Mouse (Mus musculus): ENCODE results near the gene Lrig1.

The Lrig1 gene

DNA sequence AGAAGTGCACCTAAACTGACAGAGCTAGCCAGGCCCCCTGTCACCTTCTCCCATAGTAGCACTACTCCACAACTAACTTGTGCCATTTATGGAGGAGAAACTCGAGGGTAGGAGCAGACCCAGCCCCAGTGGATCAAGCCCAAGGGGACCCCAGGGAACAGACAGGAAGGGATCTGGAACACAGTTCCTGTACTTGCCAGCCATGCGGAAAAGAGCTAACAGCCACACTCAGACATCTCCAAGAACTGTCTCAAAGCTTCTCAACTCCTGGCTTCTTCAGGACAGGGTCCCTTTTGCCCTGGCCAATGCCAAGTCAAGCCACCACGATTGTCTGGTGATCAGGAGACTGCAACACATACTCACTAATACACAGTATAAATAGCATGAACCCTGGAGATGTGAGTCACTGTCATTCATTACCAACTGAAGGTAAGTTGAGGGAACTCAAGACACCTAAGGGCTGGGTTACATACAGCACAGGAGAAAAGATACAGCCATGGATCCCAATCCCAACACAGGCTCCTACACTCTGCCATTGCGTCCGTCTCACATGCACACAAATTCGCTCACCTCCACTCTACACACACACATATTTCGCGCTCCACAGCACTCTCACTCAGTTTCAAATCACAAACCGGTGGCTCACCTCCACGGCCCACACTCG lies 1.3 kb downstream of the Lrig1 start:
- ATAC-seq (ENCODE audit: low TSS enrichment) = no peak

DNA sequence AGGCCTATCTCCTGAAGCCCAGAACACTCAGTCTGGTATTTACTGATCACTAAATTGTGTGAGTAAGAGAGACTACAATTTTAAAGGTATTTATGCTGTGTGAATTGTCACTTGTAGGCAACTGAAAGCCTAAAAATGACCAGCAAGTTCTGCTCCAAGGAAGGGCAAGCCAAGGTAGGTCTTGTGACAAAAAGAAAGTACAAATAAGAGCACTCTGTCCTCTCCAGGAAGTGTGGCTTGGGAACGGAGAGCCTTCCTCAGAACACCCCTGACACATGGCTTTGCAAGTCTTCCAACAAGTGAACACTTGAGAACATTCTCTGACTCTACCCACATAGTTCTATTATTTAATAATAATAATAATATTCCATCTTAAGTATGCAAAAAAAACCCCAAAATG lies 2.5 kb downstream of the Lrig1 start:
- no peak for ATAC-seq (ENCODE audit: low TSS enrichment)

DNA sequence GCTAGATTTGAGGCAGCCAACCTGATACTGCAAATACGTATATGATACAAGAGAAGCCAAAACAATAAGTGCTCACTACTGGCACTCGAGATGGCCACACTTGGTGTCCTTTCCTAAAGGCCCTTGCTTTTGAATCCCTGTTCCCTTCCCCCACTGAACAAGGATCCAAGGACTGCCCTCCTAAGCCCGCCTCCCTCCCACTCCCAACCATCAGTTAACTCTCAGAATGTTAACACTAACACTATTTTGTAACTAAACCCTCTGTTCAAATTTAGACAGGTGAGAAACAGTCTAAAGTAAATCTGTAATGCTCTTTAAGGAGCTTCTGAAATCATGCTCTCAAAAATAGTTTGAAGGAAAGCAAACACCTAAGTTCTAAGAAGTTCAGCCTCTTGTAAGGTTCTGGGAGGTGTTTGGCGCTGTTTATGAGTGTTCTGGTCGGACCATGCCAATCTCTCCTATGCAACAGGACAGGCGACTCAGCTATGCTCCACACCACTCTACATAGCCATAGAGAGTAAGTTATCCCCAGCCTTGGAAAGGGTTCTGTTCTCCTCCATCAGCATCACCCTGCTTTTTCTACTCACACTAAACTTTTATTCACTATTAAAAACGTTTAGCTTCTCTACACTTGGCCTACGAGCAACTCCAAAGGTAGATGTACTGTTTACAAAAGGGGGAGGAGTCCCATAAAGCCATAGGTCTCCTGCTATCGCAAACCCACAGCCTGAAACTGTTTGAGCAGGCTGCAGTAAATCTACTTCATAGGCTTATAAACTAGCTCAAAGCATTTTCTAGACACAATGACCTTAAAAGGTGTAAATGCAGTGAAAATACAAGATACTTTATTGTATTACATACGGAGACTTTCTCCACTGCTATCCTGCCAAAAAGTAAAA lies 3.5 kb downstream of the Lrig1 start:
- no peak for ATAC-seq (ENCODE audit: low TSS enrichment)

DNA sequence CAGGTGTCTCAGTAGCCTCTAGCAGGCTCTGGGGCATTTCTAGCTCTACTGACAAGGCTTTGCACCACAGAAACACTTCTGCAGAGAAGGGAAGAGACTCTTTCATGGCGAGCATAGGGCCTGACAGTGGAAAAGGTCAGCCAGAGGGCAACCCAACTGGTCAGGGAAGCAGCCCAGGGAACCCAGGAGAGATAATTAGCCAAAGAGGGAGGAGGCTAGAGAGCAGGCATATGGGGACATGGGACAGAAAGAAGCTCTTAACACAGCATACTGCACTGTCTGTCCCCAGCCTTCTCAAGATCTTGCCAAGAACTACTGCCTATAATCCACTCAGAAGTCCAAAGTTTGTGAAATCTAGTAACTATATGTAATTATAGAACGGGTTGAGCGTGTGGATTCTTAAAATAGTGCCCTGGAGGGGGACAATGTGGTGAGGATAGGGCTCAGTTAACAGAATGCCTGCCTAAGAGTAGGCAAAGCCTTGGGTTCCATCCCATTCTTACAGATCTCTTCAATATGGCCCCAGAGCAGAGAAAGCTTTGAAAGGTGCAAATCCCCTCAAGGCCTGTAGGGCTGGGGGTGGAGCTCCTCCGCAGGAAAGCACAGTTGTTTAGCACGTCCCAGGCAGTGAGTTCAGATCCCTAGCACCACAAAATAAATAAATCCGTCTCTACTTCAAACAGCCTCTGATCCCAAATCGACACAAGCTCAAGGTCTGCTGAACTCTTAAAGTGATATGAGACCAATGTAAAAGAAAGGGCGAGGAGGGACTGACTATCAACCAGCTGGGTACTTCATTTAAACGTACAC lies 4.6 kb downstream of the Lrig1 start:
- no peak for ATAC-seq (ENCODE audit: low TSS enrichment)

DNA sequence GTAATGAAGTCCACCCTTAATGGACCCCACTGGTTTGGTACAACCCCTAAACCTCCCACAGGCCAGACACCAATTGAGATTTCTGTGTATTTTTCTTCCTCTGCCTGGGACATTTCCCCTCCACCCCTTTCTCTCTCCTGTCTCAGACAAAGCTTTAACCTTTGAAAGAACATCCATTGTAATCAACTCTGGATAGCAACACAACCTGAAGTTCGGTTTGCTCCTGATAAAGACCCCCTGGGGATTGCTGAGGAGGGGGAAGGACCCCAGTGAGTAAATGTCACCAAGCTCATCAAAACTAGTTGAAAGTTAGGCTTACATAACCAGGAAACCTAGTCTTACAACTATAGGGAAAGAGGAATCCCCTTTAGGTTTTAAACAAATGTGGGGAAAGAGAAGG lies 5.5 kb downstream of the Lrig1 start:
- no peak for ATAC-seq (ENCODE audit: low TSS enrichment)

DNA sequence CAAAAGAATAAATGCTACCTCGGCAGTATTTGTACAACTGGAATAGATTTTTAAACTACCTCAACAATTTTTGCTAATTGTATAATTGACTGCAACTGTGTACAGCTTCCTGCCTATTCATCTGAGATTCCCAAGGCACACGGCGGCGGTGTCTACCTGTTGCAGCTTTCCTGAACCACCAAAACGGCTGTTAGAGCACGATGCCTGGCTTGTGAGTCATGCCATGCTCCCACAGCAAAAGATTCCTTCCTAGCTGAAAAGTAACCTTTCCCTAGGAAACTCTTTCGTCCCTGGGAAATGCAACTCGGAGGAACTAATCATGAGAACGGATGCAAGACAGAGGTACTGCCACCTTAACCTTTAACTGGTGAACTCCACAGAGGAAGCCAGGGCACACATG lies 6.9 kb downstream of the Lrig1 start:
- ATAC-seq (ENCODE audit: low TSS enrichment) = peak; percentile 78

DNA sequence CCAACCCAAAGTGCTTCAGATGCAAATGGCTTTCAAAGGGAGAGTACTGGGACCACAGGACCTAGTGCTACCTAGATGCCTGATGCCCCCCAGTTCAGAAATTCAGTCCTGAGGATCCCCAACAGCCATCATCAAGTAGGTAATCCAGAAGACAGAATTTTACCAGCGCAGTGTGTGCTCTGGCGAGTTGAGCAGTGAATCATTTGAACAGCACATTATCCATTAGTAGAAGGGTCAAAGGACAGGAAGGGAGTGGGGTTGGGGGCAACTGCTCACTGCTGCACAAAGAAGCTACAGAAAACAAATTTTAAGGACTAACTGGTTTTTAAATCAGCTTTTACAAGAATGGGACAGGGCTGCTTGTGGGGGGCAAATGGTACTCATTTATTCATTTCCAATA lies 8.0 kb downstream of the Lrig1 start:
- ATAC-seq (ENCODE audit: low TSS enrichment) = no peak

DNA sequence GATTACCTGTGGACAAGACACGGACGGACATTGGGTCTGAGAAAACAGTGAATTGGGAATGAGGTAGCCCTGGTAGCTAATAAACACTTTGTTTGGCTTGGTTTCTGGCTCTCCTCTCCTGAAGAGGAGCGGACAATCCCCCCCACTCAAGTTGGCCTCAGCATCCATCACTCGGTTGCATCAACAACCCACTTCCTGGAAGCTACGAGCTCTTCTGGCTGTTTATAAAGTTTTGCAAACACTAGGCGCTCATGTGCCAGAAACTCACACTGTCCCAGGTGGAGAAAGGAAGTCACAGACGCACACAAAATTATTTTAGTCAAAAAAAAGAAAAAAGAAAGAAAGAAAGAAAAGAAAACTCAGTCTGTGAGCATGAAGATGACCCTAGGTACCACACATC lies 9.7 kb downstream of the Lrig1 start:
- ATAC-seq (ENCODE audit: low TSS enrichment) = no peak

DNA sequence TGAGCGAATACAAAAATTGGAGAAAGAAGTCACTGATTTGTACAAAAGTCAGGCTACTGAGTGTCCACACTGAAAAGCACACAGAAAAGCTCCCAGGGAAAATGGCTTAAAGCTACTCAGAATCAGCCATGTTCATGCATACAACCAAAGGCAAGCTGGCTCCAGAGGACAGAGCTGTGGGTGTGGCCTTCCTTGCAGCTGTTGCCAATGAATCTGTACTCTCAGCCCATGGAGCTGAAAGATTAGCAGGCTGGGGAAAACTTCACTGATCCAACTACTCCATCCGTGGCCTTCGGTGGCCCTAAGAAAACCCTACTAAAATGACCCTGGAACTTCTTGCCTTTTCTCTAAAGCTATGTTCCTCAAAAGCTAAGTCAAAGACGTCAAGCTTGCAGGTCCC lies 11.2 kb downstream of the Lrig1 start:
- no peak for ATAC-seq (ENCODE audit: low TSS enrichment)

DNA sequence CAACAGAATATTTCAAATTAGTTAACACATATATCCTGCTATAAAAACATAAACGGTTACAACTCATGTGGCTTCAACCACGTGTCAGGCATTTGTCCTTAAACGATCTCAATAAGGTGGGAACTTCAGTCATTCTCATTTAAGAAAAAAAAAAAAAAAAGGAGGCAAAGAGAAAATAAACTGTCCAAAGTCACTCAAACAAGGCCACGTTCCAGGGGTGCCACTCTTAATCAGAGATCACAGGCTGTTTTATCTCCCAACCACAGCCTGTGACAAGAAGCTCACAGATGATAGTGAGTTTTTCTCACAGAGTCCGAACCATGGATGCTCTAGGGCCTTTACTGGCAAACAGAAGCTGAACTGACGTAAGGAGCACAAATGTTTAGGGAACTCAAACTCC lies 13.9 kb downstream of the Lrig1 start:
- no peak for ATAC-seq (ENCODE audit: low TSS enrichment)

DNA sequence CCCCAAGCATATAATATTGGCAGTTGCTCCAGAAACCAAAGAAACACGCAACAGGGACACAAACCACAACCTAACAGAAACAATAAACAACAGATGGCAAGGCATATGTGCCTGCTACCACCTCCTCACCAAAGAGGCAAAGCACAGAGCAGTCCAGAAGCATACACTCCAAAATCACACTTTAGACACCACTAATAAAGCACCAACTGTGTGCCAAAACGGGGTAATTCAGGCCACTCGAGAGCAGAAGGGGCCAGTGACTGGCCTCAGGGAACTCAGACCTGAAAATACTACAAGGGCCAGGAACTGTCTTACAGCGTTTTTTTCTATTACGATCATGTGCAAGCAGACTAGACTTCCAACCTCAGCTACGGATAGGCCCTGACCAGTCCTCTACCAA lies 14.3 kb downstream of the Lrig1 start:
- ATAC-seq (ENCODE audit: low TSS enrichment) = no peak

DNA sequence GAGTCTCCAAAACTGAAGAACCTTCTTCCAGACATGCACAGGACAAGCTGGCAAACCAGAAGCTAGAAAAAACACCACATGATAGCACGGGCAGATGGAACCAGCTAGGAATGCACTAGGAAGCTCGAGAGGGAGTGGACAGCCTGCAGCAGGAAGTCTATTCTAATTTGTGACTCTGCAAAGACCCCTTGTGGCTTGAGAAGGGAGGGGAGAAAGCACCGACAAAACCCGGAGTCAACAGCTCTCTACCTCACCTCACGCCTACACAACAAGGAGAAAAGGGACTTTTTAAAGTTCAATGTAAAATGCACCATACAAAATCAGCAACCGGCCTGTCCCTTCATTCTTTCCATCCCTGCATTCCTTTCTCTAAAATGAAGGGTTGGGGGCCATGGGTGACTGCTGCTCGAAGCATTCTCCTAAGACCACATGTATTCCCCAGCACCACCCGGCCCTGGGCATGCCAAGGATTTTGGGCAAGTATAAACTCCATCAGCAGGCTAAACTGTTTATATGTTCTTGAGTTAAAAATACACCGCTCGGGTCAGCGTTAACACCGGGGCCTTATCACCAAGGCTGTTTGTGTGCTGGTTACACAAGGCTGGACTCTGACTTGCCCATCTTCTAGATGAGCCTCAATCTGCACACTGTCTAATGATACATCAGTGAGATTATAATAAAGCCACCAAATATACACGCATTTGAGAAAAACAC lies 15.0 kb downstream of the Lrig1 start:
- ATAC-seq (ENCODE audit: low TSS enrichment) = peak; percentile 41; the same call in 1 of the 2 replicates

DNA sequence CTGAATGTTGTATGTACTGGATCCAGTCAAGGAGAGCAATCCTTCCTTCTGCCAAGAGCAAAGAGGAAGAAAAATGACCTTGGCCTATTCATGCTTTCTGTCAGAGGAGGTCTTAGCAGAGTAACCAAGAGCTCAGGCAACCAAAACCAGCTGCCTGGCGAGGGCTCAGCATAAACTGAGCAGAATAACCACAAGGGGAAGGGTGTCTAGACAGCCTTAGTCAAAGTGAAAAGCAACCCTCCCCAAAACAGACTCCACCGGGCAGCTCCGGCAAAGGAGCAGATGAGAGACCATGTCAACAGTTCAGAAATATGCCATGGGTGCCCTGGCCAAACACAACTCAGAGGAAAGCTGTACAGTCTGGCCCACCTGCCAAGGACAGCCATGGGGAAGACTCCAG lies 16.3 kb downstream of the Lrig1 start:
- no peak for ATAC-seq (ENCODE audit: low TSS enrichment)

DNA sequence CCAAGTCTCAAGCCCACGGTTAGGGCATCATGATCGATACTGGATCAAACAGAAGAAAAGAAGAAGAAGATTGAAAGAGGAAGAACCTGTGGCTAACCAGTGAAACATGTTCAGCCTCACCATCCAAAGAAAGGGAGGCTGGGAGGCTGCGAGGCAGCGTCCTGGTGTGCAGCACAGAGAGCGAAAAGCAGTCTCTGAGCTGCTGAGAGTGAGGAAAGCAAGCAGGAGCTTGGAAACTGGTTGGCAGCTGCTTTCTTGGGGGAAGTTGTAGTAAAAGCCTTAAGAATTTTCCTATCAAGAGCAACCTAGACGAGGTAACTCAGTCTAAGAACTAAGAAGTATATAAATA lies 17.7 kb downstream of the Lrig1 start:
- no peak for ATAC-seq (ENCODE audit: low TSS enrichment)

DNA sequence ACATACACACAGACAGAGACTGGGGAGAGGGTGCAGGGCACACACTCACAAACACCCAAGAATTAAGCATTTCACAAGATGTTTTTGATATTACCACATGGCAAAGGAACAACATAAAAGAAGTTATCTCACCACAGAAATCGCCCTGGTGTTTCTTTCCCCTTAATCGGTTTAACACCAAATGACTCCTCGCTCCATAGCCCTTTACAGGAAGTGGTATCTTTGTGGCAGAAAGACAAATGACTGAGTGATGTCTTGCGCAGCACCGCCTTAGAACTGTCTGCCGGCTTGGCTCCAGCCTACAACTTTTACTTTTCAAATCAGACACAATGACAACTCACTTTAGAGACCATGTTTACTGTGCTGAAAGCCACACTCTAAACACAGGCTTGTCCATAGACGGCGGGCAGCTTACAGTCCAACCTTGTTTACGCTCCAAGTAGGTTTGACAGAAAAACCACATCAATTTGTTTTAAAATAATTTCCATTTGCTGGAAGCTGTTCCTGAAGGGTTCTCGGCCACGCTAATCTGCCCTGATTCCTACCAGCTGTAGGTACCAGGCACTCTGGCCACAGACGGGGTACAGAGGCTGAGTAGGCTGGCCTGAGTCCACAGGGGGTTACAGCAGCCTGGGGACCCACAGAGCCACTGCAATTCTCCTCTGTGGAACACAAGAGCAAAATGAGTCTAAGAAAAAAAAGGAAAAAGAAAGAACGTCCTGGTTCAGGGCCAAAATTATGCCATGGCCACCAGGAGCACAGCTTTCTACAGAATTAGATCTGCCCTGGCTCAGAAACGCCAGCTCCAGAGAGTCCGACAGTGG lies 18.3 kb downstream of the Lrig1 start:
- no peak for ATAC-seq (ENCODE audit: low TSS enrichment)

DNA sequence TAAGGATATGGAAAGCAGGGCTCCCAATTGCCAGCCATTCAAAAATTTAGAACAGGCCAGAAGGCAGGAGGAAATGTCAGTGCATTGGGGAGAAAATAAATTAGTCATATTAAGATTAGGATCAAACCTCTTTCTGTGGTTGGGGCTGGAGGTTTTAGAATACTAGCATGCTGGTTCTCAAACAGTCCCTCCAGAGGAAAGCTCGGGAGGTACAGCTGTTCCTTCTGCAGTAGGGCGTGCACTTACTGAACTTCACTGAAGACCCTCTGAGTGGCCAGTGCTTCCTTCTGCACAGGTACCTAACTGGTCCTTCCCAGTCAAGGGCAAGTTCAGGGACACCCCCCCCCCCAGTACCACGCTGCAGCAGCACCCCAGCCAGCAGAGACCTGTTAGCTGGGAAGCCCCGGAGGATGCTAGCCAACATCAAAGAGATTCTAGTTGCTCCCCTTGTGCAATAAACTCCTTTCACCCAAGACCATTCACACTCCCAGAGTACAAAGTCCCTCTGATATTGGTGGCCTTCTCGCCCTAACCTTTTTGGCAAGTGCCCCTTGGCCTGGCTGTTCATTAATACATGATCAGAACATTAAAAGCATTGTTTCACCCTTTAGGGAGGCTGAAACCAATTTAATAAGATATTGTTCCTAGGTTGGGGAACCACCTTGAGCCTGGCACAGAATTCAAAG lies 19.1 kb downstream of the Lrig1 start:
- no peak for ATAC-seq (ENCODE audit: low TSS enrichment)

DNA sequence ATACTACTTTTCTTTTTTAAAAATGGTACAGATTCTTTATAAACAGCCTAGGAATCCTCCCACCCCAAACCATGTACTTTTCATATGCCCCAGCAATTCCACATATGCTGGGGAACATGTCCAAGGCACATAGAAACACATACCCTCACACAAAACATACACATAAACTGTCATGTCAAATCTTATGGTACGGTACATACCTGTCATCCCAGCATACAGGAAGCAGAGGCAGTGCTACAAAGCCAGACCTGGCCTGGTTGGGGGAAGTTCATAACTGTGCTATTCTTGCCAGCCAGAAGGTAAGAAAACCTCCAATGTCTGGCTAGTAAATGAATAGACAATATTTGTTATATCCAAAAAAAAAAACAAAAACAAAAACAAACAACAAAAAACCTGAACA lies 20.7 kb downstream of the Lrig1 start:
- ATAC-seq (ENCODE audit: low TSS enrichment) = no peak

DNA sequence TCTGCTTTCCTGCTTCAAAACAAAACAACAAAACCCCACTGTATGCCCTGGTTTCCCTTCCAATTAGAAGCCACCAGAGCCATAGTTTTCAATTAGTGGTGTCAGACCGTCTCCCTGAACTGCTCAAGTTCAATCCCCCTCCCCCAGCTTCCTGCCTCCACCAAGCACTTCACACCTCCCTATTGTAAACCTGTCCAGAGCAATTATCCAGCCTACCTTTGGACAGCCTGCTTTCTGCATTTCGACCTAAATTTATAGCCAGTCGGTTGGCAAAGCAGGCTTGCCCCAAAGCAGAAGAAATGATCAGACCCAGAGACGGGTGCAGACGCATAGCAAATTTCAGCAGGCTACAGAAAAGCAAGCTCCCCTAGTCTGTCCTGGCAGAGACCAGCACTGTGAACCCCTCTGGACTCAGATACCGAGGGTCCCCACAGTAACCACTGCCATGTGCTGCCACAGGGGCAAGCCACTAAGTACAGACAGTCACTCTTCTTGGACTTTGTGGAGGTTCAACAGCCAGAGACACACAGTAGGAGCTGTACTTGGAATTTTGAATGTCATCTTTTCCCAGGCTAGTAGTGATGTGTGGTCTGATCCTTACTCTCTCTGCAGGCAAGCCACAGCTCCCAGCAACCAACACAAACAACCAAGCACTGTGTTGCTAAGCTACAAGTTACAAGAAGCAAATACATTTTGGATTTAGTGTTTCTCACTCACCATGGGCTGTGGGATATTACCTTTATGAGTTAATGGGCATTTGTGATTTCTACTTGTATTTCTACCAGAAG lies 21.4 kb downstream of the Lrig1 start:
- ATAC-seq (ENCODE audit: low TSS enrichment) = no peak

DNA sequence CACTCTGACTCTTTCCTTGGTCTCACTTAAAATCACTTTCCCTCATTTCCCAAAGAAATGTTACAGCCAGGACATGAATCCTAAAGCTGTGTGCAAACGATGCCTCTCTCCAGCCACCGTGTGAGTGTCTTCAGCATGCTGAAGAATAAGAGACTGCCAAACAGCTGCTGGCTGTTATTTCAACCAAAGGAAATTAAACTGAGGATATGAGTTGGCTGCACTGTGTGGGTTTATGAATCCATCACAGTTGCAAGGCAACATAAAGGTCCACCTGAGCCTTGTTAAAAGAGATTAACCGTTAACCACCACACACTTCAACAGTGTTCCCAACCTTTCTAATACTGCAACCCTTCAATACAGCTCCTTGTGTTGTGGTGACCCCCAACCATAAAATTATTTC lies 22.5 kb downstream of the Lrig1 start:
- peak; percentile 47 for ATAC-seq (ENCODE audit: low TSS enrichment)

DNA sequence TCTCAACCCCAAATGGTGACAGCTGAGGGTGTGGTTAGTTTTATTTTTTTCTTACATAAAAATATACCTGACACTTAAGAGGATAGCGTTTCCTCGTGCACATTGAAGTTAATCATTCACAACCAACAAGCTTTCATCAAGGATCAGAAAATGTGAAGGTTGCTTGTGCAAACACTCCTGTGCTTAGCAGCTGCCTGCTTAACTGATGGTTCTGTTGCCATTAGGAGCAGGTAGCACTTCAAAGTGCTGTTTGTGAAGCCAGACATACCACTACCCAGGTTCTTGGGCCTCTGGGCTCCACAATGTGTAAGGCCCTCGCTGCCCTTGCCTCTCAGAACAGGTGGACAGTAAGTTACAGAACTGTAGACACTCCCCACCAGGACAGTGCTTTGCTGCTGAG lies 23.1 kb downstream of the Lrig1 start:
- no peak for ATAC-seq (ENCODE audit: low TSS enrichment)

Data from frontal cortex, adult (tissue).